Mouse (Mus musculus) lung, embryonic 16.5 days (tissue): ENCODE measurements around the gene Fgf6. TPM values are rescaled to one million over a fixed set of nuclear protein-coding genes. Genes with fewer than 3 reads are reported as not detected.

Experiments used
- ATAC-seq: fragments of 200-750 bp; cut with Nextera tagmentation; 2 replicates; pipeline ENCODE4 v1.8.0; 2017; ENCODE audit warnings: low read depth, mild to moderate bottlenecking, moderate library complexity
- H3K27ac ChIP-seq: fragments of 300-500 bp; sonication (generic); 2 replicates; pipeline ENCODE4 v1.5.1; 2014; ENCODE audit warnings: mild to moderate bottlenecking, control low read depth, low read length
- H3K27me3 ChIP-seq: fragments of 300-500 bp; sonication (generic); 2 replicates; pipeline ENCODE4 v1.6.1; 2014; ENCODE audit warnings: low read depth, low read length, mixed read lengths; ENCODE audit not compliant: control insufficient read depth, insufficient read depth
- H3K36me3 ChIP-seq: fragments of 300-500 bp; sonication (generic); 2 replicates; pipeline ENCODE4 v1.6.1; 2014; ENCODE audit warnings: low read length; ENCODE audit not compliant: control insufficient read depth, insufficient read depth
- H3K4me1 ChIP-seq: fragments of 300-500 bp; sonication (generic); replicated peaks from 2 replicates; pipeline ENCODE4 v1.6.1; 2014; ENCODE audit warnings: low read length, mixed read lengths; ENCODE audit not compliant: control insufficient read depth, insufficient read depth
- H3K4me2 ChIP-seq: fragments of 300-500 bp; sonication (generic); 2 replicates; pipeline ENCODE4 v1.6.1; 2014; ENCODE audit warnings: low read depth, low read length, control low read depth
- H3K4me3 ChIP-seq: fragments of 300-500 bp; sonication (generic); 2 replicates; pipeline ENCODE4 v1.5.1; 2014; ENCODE audit warnings: mild to moderate bottlenecking, low read length, control low read depth
- H3K9ac ChIP-seq: fragments of 300-500 bp; sonication (generic); 2 replicates; pipeline ENCODE4 v1.6.1; 2014; ENCODE audit warnings: low read length, control low read depth
- H3K9me3 ChIP-seq: fragments of 300-500 bp; sonication (generic); 2 replicates; pipeline ENCODE4 v1.6.1; 2016; ENCODE audit warnings: low read length; ENCODE audit not compliant: control insufficient read depth
- WGBS: fragments of 180-500 bp; shearing (Covaris S2); extraction: QIAGEN DNeasy Blood & Tissue Kit; methylation state at CpG from one replicate; pipeline ENCODE4 v1.1.7; 2014; 5-methylcytosine and 5-hydroxymethylcytosine counted together
- polyA plus RNA-seq: library from polyadenylated mRNA; unstranded; fragments of >200 nt; fragmentation: Nextera tagmentation; extraction: Ambion mirVana; gene quantifications from 2 replicates; pipeline ENCODE4 v1.2.1, GENCODE M21; 2015

Gene Fgf6
- polyA plus RNA-seq, 1 experiment from 2014 or later = 0.04 TPM

GRCm38 (mm10) chr6:127011947-127012535 is 3.3 kb upstream of the Fgf6 start:
- H3K9me3 ChIP-seq = no peaks in the 10 kb centered on the region
- no peaks in the 10 kb centered on the region for H3K4me1 ChIP-seq
- H3K4me2 ChIP-seq = no peak overlapping the region
- no peak overlapping the region for H3K9ac ChIP-seq
- ATAC-seq = no peak
- WGBS = 77% methylated on average over 13 of the region's 13 CpGs
- H3K27me3 ChIP-seq = no peaks in the 10 kb centered on the region
- no peaks in the 10 kb centered on the region for H3K36me3 ChIP-seq
- no peak overlapping the region for H3K27ac ChIP-seq
- H3K4me3 ChIP-seq = no peak overlapping the region

- Histone ChIP-seq H3K9me3 (no peaks in the 10 kb centered on the region), H3K4me2 (no peak overlapping the region), H3K9ac (no peak overlapping the region), H3K27ac (no peak overlapping the region), H3K36me3 (no peaks in the 10 kb centered on the region), H3K4me3 (no peak overlapping the region), H3K27me3 (peaks cover 15% of the 10 kb centered on the region), H3K4me1 (no peaks in the 10 kb centered on the region)
- WGBS = 4% methylated on average over 6 of the region's 6 CpGs
- no peak for ATAC-seq
Observed at GRCm38 (mm10) chr6:127019254-127019653, 3.9 kb downstream of the Fgf6 start.

GRCm38 (mm10) chr6:127020431-127020830 is 5.0 kb downstream of the Fgf6 start:
- Histone ChIP-seq H3K27me3 (peaks cover 15% of the 10 kb centered on the region), H3K4me2 (no peak overlapping the region), H3K9me3 (no peaks in the 10 kb centered on the region), H3K4me1 (no peaks in the 10 kb centered on the region), H3K27ac (no peak overlapping the region), H3K4me3 (no peak overlapping the region), H3K36me3 (no peaks in the 10 kb centered on the region), H3K9ac (no peak overlapping the region)
- 13% methylated on average over 13 of the region's 13 CpGs for WGBS
- ATAC-seq = no peak

GRCm38 (mm10) chr6:127024836-127025235 is 9.4 kb downstream of the Fgf6 start:
- H3K27ac ChIP-seq = no peak overlapping the region
- H3K27me3 ChIP-seq = peaks cover 9% of the 10 kb centered on the region
- no peak overlapping the region for H3K4me3 ChIP-seq
- H3K4me1 ChIP-seq = no peaks in the 10 kb centered on the region
- no peaks in the 10 kb centered on the region for H3K9me3 ChIP-seq
- WGBS = 66% methylated on average over 7 of the region's 7 CpGs
- H3K9ac ChIP-seq = no peak overlapping the region
- H3K4me2 ChIP-seq = no peak overlapping the region
- no peak for ATAC-seq
- H3K36me3 ChIP-seq = no peaks in the 10 kb centered on the region

GRCm38 (mm10) chr6:127034760-127035159 is 19.4 kb downstream of the Fgf6 start:
- peak overlapping the region; percentile 51 for H3K4me3 ChIP-seq
- H3K36me3 ChIP-seq = no peaks in the 10 kb centered on the region
- peak overlapping the region; percentile 55 for H3K4me2 ChIP-seq
- WGBS = 14% methylated on average over 10 of the region's 10 CpGs
- H3K9ac ChIP-seq = peak overlapping the region; percentile 54; the same call in 1 of the 2 replicates
- H3K27me3 ChIP-seq = no peaks in the 10 kb centered on the region
- no peaks in the 10 kb centered on the region for H3K9me3 ChIP-seq
- no peaks in the 10 kb centered on the region for H3K4me1 ChIP-seq
- no peak overlapping the region for H3K27ac ChIP-seq
- peak; percentile 86 for ATAC-seq

GRCm38 (mm10) chr6:127044909-127045308 is 29.5 kb downstream of the Fgf6 start:
- Histone ChIP-seq H3K4me3 (no peak overlapping the region), H3K9me3 (no peaks in the 10 kb centered on the region), H3K36me3 (no peaks in the 10 kb centered on the region), H3K9ac (no peak overlapping the region), H3K27ac (no peak overlapping the region), H3K4me1 (peaks cover 7% of the 10 kb centered on the region; the same call in 1 of the 2 replicates), H3K4me2 (no peak overlapping the region), H3K27me3 (no peaks in the 10 kb centered on the region)
- ATAC-seq = peak; percentile 91
- 32% methylated on average over 6 of the region's 6 CpGs for WGBS

- Histone ChIP-seq H3K4me3 (no peak overlapping the region), H3K9me3 (no peaks in the 10 kb centered on the region), H3K9ac (no peak overlapping the region), H3K27ac (no peak overlapping the region), H3K4me2 (no peak overlapping the region), H3K4me1 (no peaks in the 10 kb centered on the region), H3K36me3 (no peaks in the 10 kb centered on the region), H3K27me3 (no peaks in the 10 kb centered on the region)
- ATAC-seq = no peak
- 75% methylated on average over 4 of the region's 4 CpGs for WGBS
Observed at GRCm38 (mm10) chr6:127050847-127051246, 35.5 kb downstream of the Fgf6 start.

- Histone ChIP-seq H3K36me3 (no peaks in the 10 kb centered on the region), H3K4me1 (no peaks in the 10 kb centered on the region), H3K4me3 (no peak overlapping the region), H3K9me3 (no peaks in the 10 kb centered on the region), H3K9ac (no peak overlapping the region), H3K27me3 (no peaks in the 10 kb centered on the region), H3K27ac (no peak overlapping the region), H3K4me2 (no peak overlapping the region)
- 41% methylated on average over 12 of the region's 12 CpGs for WGBS
- no peak for ATAC-seq
Observed at GRCm38 (mm10) chr6:127056990-127057588, 41.7 kb downstream of the Fgf6 start.

- Histone ChIP-seq H3K4me1 (peaks cover 2% of the 10 kb centered on the region; the same call in 1 of the 2 replicates), H3K27ac (no peak overlapping the region), H3K4me2 (no peak overlapping the region), H3K4me3 (no peak overlapping the region), H3K27me3 (no peaks in the 10 kb centered on the region), H3K36me3 (no peaks in the 10 kb centered on the region), H3K9ac (no peak overlapping the region), H3K9me3 (no peaks in the 10 kb centered on the region)
- 74% methylated on average over 4 of the region's 4 CpGs for WGBS
- no peak for ATAC-seq
Observed at GRCm38 (mm10) chr6:127059975-127060374, 44.6 kb downstream of the Fgf6 start.
